Mouse (Mus musculus) fibroblast of lung, adult 2 months (primary cell): Measurements from ENCODE around the gene Fsd2.
A peak's percentile ranks its signal among the peaks of the same experiment; 100 is the strongest.

ENCODE experiments used
- DNase-seq: peaks from one replicate; pipeline ENCODE4 v3.0.0-alpha.2; 2011; ENCODE audit warnings: low read depth

Fsd2 gene

GRCm38 (mm10) chr7:81566892-81567291 is at the start of gene Fsd2:
Fsd2 (minus strand) TSS chr7:81566944.
- DNase-seq: no peak

GRCm38 (mm10) chr7:81615031-81615430 is 48.3 kb upstream of the Fsd2 start:
- no peak for DNase-seq

GRCm38 (mm10) chr7:81612856-81613635 is 46.3 kb upstream of the Fsd2 start:
- no peak for DNase-seq

GRCm38 (mm10) chr7:81610125-81610524 is 43.4 kb upstream of the Fsd2 start:
- no peak for DNase-seq

- no peak for DNase-seq
Measured at GRCm38 (mm10) chr7:81606452-81606851, 39.7 kb upstream of the Fsd2 start.

GRCm38 (mm10) chr7:81605489-81605888 is 38.7 kb upstream of the Fsd2 start:
- DNase-seq: no peak

- no peak for DNase-seq
Measured at GRCm38 (mm10) chr7:81604991-81605390, 38.2 kb upstream of the Fsd2 start.

GRCm38 (mm10) chr7:81599379-81600280 is 32.9 kb upstream of the Fsd2 start:
- DNase-seq: no peak

GRCm38 (mm10) chr7:81597660-81598059 is 30.9 kb upstream of the Fsd2 start:
- DNase-seq: no peak

GRCm38 (mm10) chr7:81596086-81596485 is 29.3 kb upstream of the Fsd2 start:
- no peak for DNase-seq

- no peak for DNase-seq
Measured at GRCm38 (mm10) chr7:81595056-81595455, 28.3 kb upstream of the Fsd2 start.

- DNase-seq: no peak
Measured at GRCm38 (mm10) chr7:81593387-81593786, 26.6 kb upstream of the Fsd2 start.

GRCm38 (mm10) chr7:81592686-81593085 is 25.9 kb upstream of the Fsd2 start:
- no peak for DNase-seq

- no peak for DNase-seq
Measured at GRCm38 (mm10) chr7:81587238-81587637, 20.5 kb upstream of the Fsd2 start.

GRCm38 (mm10) chr7:81585326-81585725 is 18.6 kb upstream of the Fsd2 start:
- no peak for DNase-seq

- DNase-seq: no peak
Measured at GRCm38 (mm10) chr7:81583512-81583911, 16.8 kb upstream of the Fsd2 start.

- DNase-seq: no peak
Measured at GRCm38 (mm10) chr7:81579312-81579711, 12.6 kb upstream of the Fsd2 start.

- no peak for DNase-seq
Measured at GRCm38 (mm10) chr7:81578413-81578812, 11.7 kb upstream of the Fsd2 start.

- no peak for DNase-seq
Measured at GRCm38 (mm10) chr7:81577872-81578271, 11.1 kb upstream of the Fsd2 start.

GRCm38 (mm10) chr7:81575606-81576005 is 8.9 kb upstream of the Fsd2 start:
- DNase-seq: no peak

- no peak for DNase-seq
Measured at GRCm38 (mm10) chr7:81573821-81574220, 7.1 kb upstream of the Fsd2 start.

- peak; percentile 44 for DNase-seq
Measured at GRCm38 (mm10) chr7:81573397-81573796, 6.7 kb upstream of the Fsd2 start.

- no peak for DNase-seq
Measured at GRCm38 (mm10) chr7:81572610-81573268, 6.0 kb upstream of the Fsd2 start.
